Mouse (Mus musculus) yolk sac, embryonic 10.5 days (tissue): Measurements from ENCODE around the gene Ipo4.

Experiments
- DNase-seq: peaks from one replicate; pipeline ENCODE4 v3.0.0-alpha.2; 2017; ENCODE audit warnings: low spot score

Gene Ipo4

DNA sequence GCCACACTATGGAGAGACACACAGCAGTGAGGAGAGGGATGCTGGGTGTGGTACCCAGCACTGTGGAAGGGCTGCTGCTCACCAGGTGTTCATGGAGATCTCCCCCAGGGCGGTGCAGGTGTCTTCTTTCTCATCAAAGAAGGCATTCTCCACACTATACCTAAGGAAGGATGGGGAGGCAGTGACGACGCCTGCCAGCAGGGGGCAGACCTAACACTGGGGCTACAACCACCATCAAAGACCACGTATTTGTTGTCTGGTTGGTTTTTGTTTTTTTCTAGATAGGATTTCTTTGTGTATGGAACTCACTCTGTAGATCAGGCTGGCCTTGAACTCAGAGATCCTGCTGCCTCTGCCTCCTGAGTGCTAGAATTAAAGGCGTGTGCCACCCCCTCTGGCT is 6.4 kb downstream of the Ipo4 start:
- no peak for DNase-seq

DNA sequence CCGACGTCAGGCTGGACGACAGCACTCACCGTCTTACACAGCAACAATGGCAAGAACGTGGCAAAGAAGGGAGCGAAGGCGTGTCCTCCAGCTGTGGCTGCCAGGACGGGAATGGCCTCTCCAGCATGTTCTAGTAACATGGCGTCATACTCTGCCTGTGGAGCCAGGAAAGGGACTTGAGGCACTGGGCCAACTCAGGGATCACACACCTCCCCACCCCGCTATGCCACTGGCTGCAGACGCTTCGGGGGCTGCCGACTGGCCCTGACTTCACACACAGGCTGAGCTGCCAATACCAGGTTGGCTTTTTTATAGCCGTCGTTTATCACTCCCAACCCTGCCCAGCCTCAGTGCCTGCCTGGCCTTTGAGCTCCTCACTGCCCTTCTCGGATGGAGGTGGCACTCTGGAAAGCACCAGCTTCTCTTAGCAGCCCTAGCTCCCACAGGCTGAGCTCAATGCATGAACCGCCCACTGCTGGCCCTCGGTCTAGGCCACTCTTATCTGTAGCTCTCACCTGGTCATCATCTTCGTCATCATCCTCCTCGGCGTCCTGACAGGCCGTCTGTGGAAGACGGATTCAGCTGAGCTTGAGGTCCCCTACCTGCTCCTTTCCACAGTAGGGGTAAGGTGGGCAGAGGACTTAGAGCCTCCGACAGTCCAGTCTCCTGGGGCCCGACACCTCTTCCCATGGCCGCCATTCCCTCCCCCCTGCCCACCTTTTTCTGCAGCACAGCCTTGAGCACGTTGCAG is 7.5 kb downstream of the Ipo4 start:
- DNase-seq, result no peak

DNA sequence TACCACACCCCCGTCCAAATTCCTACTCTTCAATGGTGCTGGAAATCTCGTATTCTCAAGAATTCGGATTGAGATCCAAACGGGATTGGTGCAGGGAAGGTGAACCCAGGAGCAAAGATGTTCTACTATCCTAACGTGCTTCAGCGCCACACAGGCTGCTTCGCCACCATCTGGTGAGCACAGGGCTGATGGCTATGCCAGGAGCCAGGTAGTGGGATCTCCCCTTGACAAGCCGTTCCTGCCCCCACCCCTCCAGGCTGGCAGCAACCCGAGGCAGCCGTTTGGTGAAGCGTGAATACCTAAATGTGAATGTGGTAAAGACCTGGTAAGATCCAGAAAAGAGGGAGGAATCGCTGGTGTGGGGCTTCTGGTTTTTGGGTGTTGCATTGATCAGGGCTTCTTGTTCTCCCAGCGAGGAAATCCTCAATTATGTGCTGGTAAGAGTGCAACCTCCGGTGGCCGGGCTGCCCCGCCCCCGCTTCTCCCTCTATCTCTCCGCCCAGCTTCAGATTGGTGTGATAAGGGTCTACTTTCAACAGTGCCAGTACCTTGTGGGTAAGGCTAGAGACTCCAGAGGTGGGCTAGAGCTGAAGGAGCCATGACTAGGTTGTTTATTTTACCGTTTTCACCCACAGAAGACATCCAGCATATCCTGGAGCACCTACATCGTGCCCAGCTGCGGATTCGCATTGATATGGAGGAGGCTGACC is 17.1 kb downstream of the Ipo4 start:
- peak; percentile 19 for DNase-seq

DNA sequence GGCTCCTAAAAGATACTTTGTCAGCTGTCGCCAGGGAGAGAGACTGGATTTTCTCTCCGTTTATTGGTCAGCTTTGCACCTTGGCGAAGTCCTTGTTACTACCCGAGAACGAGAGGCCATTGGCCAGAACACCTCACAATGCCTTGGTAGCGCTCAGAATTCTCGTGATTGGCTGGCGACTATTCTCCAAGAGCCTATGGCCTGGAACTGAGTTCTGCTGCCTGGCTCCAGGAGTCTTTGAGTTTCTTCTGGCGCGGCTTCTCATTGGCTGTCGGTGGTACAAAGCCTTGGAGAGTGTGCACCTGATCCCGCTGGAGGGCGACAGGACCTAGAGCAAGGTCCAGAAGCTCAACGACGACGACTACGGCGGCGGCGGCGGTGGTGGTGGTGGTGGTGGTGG is 17.9 kb downstream of the Ipo4 start, which contains the start of gene Rec8:
Gene Rec8, plus strand, starts transcription at position 216 of the 400 bp plus-strand sequence.
- peak; percentile 87 for DNase-seq

DNA sequence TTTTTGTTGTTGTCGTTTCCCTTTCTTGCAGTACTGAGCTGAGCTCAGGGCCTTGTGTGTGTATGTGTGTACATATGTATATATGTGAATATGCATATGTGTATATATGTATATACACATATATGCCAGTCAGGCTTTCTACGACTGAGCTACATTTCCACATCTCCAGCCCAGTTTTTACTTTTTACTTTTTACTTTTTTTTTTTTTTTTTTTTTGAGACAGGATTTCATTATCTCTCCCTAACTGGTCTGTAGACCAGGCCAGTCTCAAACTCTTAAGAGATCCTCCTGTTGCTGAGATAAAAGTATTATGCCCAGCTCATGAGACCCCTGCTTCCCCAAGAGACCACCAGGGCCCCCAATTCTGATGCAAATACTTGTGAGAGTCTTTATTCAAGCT is 18.9 kb downstream of the Ipo4 start:
- no peak for DNase-seq

DNA sequence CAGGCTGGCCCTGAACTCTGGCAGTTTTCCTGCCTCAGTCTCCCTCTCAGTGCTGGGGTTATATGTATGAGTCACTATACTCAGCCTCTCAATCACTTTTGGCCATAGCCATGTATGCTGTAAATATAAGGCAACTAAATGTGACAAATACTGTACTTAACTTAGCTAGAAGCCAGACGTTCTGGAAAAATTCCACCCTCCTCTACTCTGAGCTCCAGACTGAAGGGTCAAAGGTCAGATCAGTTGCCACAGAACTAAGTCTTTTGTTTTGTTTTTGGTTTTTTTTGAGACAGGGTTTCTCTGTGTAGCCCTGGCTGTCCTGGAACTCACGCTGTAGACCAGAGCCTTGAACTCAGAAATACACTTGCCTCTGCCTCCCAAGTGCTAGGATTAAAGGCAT is 19.9 kb downstream of the Ipo4 start:
- DNase-seq, result peak; percentile 54

DNA sequence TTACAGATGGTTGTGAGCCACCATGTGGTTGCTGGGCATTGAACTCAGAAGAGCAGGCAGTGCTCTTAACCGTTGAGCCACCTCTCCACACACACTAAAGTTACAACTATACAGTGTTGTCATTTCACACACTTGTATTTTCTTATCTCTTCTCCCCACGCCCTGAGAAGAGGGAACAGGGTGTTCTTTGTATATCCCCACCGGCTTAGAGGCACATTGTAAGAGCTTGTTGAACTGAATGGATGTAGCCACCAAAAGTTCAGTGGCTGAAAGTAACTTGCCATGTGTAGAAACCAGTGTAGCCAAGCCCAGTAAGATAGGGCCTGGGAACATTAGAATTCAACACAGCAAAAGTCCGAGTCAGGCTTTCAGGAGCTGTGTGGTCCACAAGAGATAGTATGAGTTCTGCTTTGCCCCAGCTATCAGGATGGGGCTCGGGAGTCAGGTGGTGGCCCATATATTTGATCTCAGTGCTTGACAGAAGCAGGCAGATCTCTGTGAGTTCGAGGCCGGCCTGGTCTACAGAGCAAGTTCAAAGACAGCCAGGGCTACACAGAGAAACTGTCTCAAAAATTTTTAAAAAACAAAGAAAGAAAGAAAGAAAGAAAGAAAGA is 21.1 kb downstream of the Ipo4 start:
- no peak for DNase-seq

DNA sequence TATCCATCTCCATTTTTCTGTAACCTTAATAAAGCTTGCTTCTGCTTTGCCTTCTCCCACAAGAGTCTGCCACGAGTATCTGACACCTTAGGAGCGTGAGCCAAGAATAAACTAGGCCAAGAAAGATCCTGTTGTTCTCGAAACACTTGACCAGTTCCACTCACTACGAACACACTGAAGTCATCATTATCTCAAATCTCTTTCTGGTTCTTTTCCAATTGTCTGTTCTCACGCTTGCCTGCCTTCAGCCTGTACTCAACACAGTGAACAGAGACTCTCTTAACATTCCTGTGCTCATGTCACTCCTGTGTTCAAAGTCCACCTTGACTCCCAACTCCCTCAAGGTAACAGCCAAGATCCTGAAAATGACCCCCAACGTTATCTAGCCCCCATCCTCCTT is 22.4 kb downstream of the Ipo4 start:
- DNase-seq, result peak; percentile 44

DNA sequence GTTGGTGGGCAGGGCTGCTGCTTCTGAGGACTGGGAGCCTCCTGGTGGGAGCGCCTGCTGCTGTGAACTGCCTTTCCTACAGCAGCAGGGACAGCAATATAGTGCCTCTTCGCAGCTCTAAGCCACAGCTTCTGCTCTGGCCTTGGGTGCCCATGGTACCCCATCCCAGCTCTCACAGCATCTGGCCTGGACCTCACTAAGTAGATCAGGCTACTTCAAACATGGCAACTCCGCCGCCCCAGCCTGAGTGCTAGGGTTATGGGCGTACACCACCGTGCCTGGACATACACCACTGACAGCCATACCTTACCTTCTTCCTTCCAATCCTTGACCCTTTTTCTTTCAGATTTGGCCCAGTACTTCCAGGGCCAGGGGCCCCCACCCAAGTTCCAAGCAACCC is 27.4 kb downstream of the Ipo4 start:
- no peak for DNase-seq

DNA sequence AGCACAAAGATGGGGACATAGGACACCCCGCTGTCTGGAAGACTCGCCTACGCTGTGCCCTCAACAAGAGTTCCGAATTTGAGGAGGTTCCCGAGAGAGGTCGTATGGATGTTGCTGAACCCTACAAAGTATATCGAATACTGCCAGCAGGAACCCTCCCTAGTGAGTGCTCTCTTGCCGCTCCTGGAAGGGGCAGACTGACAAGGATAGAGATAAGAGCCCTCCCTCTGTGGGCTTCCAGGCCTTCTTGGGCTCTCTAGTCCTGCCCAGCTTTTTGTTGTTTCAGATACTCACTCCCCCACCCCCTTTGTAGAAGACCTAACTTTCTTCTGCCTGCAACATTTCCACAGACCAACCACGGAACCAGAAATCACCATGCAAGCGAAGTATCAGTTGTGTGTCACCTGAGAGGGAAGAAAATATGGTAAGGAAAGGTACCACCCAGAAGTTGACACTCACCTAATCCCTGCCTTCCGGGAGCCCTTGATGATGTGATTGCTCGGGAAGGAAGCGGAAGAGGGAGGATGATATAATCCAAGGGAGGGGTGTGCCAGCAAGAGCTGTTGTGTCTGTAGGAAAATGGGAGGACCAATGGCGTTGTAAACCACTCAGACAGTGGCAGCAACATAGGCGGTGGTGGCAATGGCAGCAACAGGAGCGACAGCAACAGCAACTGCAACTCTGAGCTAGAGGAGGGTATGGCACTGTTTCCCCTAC is 29.9 kb downstream of the Ipo4 start:
- no peak for DNase-seq

DNA sequence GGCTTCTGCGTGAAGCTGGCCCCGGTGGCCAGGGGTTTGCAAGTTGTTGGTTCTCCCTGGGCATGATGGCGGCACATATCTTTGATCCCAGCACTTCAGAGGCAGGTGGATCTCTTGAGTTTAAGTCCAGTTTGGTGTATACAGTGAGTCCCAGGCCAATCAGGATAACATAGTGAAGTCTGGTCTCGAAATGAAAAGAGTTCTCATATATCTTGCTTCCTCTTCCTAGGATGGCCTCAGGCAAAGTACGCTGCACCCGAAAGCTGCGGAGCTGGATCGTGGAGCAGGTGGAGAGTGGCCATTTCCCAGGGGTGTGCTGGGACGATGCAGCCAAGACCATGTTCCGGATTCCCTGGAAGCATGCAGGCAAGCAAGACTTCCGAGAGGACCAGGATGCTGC is 30.9 kb downstream of the Ipo4 start:
- no peak for DNase-seq

DNA sequence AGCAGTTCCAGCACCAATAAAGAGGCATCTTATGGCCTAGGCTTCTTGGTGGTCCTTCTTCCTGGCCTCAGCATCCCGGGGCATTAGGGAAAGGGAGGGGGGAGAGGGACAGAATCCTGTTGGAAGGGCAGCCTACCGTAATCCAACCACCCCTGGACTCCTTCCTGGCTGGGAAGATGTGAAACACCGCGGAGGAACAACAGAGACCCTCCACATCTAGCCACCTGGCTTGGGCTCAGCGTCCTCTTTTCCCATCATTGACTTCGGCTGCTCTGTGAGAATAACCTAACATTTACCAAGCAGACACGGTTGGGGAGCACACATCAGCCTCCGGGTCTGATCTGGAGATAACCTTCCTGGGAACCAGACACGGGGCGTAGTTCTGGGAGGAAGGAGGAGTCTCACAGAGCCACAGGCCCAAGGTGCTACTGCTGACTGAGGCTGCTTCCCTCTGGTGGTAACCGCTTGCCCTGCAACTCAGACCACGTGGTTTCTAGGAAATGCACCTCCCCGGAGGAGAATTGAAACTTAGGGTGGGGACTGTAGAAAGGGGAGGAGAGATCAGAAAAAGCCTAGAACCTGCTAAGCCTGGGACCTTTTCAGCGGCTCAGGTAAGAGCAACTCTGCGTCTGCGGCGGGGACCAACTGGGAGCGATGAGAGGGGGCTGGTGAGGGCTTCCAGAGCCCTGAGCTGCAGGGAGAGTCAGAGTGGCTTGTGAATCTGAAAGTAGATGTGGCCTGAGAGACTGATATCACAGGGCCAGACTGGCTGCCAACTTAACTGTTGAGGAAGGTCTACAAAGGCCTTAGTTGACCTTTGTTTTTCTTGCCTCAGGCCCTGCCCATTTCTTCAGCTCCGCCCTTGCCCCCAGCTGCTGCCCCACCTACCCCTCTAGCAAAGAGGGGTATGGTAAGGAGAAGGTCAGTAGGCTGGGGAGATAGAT is 31.9 kb downstream of the Ipo4 start:
- peak; percentile 96 for DNase-seq

DNA sequence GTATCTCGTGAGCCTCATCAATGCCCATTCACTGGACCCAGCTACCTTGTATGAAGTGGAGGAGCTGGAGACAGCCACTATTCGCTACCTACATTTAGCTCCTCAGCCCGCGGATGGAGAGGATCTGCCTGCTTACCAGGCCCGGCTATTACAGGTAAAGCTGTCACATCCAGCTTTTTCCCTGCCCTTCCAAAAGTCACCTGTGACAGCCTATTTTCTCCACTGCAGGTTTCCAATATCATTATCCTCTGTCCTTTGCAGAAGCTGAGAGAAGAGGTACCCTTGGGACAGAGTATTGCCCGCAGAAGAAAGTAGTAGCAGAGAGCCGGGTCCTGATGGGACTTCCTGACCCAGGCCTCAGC is 32.5 kb downstream of the Ipo4 start, which contains the start of gene Irf9:
Gene Irf9, plus strand, starts transcription at position 301 of the 362 bp plus-strand sequence.
- no peak for DNase-seq

DNA sequence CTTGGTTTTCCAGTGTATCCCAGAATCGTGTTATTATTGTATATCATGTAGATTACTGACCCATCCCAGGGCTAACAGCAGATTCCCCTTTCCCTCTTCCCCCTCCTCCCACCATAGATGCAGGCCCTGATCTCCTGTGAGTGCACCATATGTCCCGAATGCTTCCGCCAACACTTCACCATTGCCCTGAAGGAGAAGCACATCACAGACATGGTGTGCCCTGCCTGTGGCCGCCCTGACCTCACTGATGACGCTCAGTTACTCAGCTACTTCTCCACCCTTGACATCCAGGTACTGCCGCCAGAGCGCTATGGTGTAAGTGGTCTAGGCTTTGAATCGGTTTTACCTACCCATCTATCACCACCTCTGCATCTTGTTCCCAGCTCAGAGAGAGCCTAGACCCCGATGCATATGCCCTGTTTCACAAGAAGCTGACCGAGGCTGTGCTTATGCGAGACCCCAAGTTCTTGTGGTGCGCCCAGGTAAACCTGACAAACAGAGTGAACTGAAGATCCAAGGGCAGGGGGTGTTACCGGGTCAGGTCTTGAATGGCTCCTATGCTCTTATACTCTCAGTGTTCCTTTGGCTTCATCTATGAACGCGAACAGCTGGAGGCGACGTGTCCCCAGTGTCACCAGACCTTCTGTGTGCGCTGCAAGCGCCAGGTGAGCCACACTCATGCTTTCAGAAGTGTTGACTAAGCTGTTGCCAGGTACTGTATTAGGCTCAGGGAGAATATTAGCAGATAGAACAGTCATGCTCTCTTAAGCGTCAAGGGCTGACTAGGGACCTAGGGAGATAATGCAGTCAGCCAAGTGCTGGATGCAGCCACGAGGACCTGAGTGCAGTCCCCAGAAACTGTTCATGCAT is 37.0 kb downstream of the Ipo4 start:
- no peak for DNase-seq

DNA sequence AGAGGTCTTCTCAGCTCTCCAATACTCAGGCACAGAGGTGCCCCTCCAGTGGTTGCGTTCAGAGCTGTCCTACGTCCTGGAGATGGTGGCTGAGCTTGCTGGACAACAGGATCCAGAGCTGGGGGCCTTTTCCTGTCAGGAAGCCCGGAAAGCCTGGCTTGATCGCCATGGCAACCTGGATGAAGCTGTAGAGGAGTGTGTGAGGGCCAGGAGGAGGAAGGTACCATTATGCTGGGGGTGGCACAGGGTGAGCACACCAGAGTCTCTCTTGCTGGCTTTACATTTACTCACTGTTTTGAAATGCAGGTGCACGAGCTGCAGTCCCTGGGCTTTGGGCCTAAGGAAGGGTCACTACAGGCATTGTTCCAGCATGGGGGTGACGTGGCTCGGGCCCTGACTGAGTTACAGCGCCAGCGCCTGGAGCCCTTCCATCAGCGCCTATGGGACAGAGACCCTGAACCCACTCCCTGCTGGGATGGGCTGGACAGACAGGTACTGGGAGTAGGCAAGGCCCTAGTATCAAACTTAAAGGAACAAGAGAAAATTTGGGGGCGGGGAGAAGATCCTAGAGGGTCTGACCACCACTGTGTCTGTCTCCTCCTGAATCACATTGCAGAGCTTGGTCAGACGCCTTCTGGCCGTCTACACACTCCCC is 39.6 kb downstream of the Ipo4 start:
- DNase-seq, result no peak

DNA sequence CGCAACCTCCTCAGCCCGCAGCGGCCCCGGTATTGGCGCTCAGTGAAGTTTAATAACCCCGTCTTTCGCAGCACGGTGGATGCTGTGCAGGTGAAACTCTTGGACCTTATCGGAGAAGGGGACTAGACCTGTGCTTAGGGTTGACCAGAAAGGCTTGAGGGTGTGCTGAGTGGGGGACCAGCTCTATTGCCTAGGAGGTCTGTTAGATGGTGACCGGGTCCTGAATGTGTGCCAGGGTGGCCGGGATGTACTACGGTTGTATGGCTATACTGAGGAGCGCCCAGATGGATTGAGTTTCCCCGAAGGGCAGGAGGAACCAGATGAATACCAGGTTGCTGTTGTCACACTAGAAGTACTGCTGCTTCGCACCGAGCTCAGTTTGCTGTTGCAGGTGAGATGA is 43.5 kb downstream of the Ipo4 start:
- DNase-seq, result no peak

DNA sequence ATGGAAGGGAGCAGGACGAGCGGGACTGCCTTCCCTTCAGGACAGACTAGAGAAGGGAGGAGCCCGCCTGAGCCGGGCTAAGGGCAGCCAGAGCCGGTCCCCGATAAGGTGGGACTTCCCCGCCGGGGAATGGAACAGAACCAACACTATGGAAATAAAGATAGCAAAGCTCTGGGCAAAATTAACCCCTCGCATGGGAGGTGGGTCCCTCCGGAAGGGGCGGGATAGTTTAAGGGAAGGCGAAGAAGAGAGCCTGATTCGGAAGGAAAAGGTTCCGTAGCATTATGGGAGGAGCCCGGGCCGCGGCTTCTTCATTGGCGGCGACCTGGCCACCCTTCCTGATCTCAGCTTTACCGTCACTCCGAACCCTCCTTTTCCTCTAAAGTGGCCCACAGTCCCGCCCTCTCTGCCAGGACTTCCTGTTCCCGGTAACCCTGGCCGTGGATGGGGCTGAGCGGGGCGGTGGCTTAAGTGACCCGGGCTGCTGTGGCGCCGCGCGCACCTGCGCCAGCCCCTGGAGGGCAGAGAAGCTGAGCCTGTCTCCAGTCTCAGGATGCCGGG is 44.3 kb downstream of the Ipo4 start, which contains the start of gene Rnf31:
Gene Rnf31, plus strand, starts transcription at position 378 of the 561 bp plus-strand sequence.
- peak; percentile 95 for DNase-seq

DNA sequence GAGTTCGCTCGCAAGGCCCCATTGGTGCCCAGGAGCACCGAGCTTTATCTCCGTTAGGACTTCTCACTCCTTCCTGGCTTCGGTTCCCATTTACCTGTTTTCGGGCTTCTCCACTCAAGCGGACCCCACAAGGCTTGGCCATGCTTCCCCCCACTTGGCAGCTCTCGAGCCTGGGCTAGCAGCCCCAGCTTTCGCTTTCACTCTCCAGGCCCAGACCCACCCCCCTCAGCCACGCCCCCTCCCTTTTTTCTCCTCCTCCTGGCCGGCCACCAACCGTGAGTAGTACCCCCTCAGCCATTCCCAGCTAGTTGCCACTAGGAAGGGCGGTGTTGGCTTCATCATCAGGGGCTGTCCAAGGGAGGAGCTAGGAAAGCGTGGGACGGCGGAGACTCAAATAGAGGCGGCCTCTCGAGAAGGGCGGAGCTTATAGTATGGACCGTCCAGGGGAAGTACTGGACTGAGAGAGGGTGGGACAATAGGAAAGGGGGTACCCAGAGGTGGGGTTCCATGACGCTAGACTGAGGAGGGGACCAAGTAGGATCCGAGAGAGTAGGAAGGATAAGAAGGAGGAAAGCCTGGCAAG is 44.9 kb downstream of the Ipo4 start, which contains the start of gene Psme2:
Gene Psme2, minus strand, starts transcription at position 366 of the 583 bp plus-strand sequence.
- DNase-seq, result peak; percentile 98
